Mouse (Mus musculus) adrenal gland, postnatal 10 days (tissue): Measurements from ENCODE around the gene Sarnp. TPM values are rescaled to one million over a fixed set of nuclear protein-coding genes. Genes with fewer than 3 reads are reported as not detected.
"Not testable (repeated sequence)": the region's sequence is repeated elsewhere in the genome, so short reads cannot be mapped to it uniquely, and the experiment has no call there.

Experiments
- DNase-seq: peaks from one replicate; pipeline ENCODE4 v3.0.0; 2021; ENCODE audit warnings: mixed read lengths
- total RNA-seq, 2 experiments: library from RNA; stranded (reverse); gene quantifications; 2 replicates each; pipeline ENCODE4 v1.2.3; 2021

Sarnp gene
- total RNA-seq, 2 experiments from 2014 or later: 52.0 to 55.0 TPM

GRCm38 (mm10) chr10:128820217-128820616 is 3.1 kb downstream of the Sarnp start:
- DNase-seq: no peak

GRCm38 (mm10) chr10:128821358-128822056 is 4.4 kb downstream of the Sarnp start, which contains the start of gene Ormdl2:
Gene Ormdl2, minus strand, starts transcription at chr10:128821645.
- DNase-seq: peak; percentile 98

- DNase-seq: no peak
Measured at GRCm38 (mm10) chr10:128822135-128822534, 5.0 kb downstream of the Sarnp start.

- not testable (repeated sequence) for DNase-seq
Measured at GRCm38 (mm10) chr10:128823087-128823486, 6.0 kb downstream of the Sarnp start.

- DNase-seq: no peak
Measured at GRCm38 (mm10) chr10:128823821-128824220, 6.7 kb downstream of the Sarnp start.

- no peak for DNase-seq
Measured at GRCm38 (mm10) chr10:128837400-128837799, 20.3 kb downstream of the Sarnp start.

GRCm38 (mm10) chr10:128839434-128839833 is 22.3 kb downstream of the Sarnp start:
- no peak for DNase-seq

- no peak for DNase-seq
Measured at GRCm38 (mm10) chr10:128840612-128841011, 23.5 kb downstream of the Sarnp start.

- no peak for DNase-seq
Measured at GRCm38 (mm10) chr10:128843260-128843659, 26.1 kb downstream of the Sarnp start.

GRCm38 (mm10) chr10:128845516-128845915 is 28.4 kb downstream of the Sarnp start:
- peak; percentile 8 for DNase-seq

- DNase-seq: no peak
Measured at GRCm38 (mm10) chr10:128846664-128847063, 29.5 kb downstream of the Sarnp start.

- DNase-seq: no peak
Measured at GRCm38 (mm10) chr10:128848426-128848825, 31.3 kb downstream of the Sarnp start.

GRCm38 (mm10) chr10:128850339-128850738 is 33.2 kb downstream of the Sarnp start:
- no peak for DNase-seq

GRCm38 (mm10) chr10:128861176-128861575 is 44.0 kb downstream of the Sarnp start:
- DNase-seq: no peak

GRCm38 (mm10) chr10:128866042-128866441 is 48.9 kb downstream of the Sarnp start:
- DNase-seq: no peak

GRCm38 (mm10) chr10:128866518-128866917 is 49.4 kb downstream of the Sarnp start:
- DNase-seq: no peak

GRCm38 (mm10) chr10:128870341-128870740 is 53.2 kb downstream of the Sarnp start:
- no peak for DNase-seq

GRCm38 (mm10) chr10:128878291-128878690 is 61.2 kb downstream of the Sarnp start:
- DNase-seq: no peak

- peak; percentile 48 for DNase-seq
Measured at GRCm38 (mm10) chr10:128878811-128879210, 61.7 kb downstream of the Sarnp start.

- DNase-seq: no peak
Measured at GRCm38 (mm10) chr10:128882067-128882466, 64.9 kb downstream of the Sarnp start.

GRCm38 (mm10) chr10:128888941-128889827 is 72.1 kb downstream of the Sarnp start:
- DNase-seq: no peak

- no peak for DNase-seq
Measured at GRCm38 (mm10) chr10:128889846-128890245, 72.7 kb downstream of the Sarnp start.
